Mouse (Mus musculus) MEL (cell line): ENCODE measurements at regions not wholly inside any gene's neighbourhood (a gene's known extent, or its start where the extent isn't known, plus 50 kb on each side); places are given as distances from the start of the nearest gene placed in this dataset.

Experiments
- DNase-seq: peaks from one replicate; pipeline ENCODE4 v3.0.0; 2011; ENCODE audit warnings: low read depth, low spot score
- H3K27ac ChIP-seq: 2 replicates; pipeline ENCODE4 v1.5.1; 2012; ENCODE audit warnings: low read depth, mild to moderate bottlenecking, control low read depth, low read length, moderate library complexity; ENCODE audit not compliant: control insufficient read depth
- H3K27me3 ChIP-seq, 2 experiments: fragments of 150-350 bp in 1 of 2; sonication (generic) in 1 of 2; 2 replicates each; pipeline ENCODE4 v1.6.1; 2012; ENCODE audit warnings: low read length in 2 of 2, mild to moderate bottlenecking in 2 of 2, improper control_type of control experiment in 1 of 2, moderate library complexity in 1 of 2; ENCODE audit not compliant: insufficient read depth in 2 of 2, control insufficient read depth in 1 of 2
- H3K36me3 ChIP-seq, 2 experiments: 2 replicates each; pipeline ENCODE4 v1.6.1; 2012 to 2014; ENCODE audit warnings: low read length in 2 of 2, improper control_type of control experiment in 1 of 2, inconsistent platforms in 1 of 2, mild to moderate bottlenecking in 1 of 2; ENCODE audit not compliant: insufficient read depth in 2 of 2, control insufficient read depth in 1 of 2
- H3K4me1 ChIP-seq, 2 experiments: fragments of 150-350 bp in 1 of 2; sonication (generic) in 1 of 2; 2 replicates each; pipeline ENCODE4 v1.6.1; 2012; ENCODE audit warnings: low read length in 2 of 2, improper control_type of control experiment in 1 of 2, mild to moderate bottlenecking in 1 of 2; ENCODE audit not compliant: insufficient read depth in 2 of 2, control insufficient read depth in 1 of 2
- H3K4me3 ChIP-seq, 2 experiments: fragments of 150-350 bp in 1 of 2; sonication (generic) in 1 of 2; 2 replicates each; pipeline ENCODE4 v1.5.1; 2012; ENCODE audit warnings: low read depth in 2 of 2, low read length in 2 of 2, mild to moderate bottlenecking in 2 of 2, moderate library complexity in 2 of 2, control low read depth in 1 of 2, improper control_type of control experiment in 1 of 2; ENCODE audit not compliant: control insufficient read depth in 1 of 2, insufficient read depth in 1 of 2
- H3K79me2 ChIP-seq: 2 replicates; pipeline ENCODE4 v1.6.1; 2012; ENCODE audit warnings: mild to moderate bottlenecking, low read length, moderate library complexity; ENCODE audit not compliant: control insufficient read depth, poor library complexity, insufficient read depth
- H3K9ac ChIP-seq: 2 replicates; pipeline ENCODE4 v1.6.1; 2012; ENCODE audit warnings: low read depth, mild to moderate bottlenecking, control low read depth, low read length, moderate library complexity; ENCODE audit not compliant: control insufficient read depth, poor library complexity, severe bottlenecking
- H3K9me3 ChIP-seq: fragments of 150-350 bp; sonication (generic); replicated peaks from 2 replicates; pipeline ENCODE4 v1.6.1; 2012; ENCODE audit warnings: mild to moderate bottlenecking, low read length, improper control_type of control experiment, moderate library complexity; ENCODE audit not compliant: insufficient read depth
- BHLHE40 ChIP-seq: IDR thresholded peaks from 2 replicates; pipeline ENCODE4 v1.6.1; 2012; ENCODE audit warnings: low read depth, mild to moderate bottlenecking, inconsistent platforms, low read length, improper control_type of control experiment, borderline replicate concordance
- CHD2 ChIP-seq: IDR thresholded peaks from 2 replicates; pipeline ENCODE4 v1.6.1; 2011; ENCODE audit warnings: low read length, improper control_type of control experiment
- ETS1 ChIP-seq: IDR thresholded peaks from 2 replicates; pipeline ENCODE4 v1.6.1; 2012; ENCODE audit warnings: low read depth, mild to moderate bottlenecking, inconsistent platforms, low read length, improper control_type of control experiment, moderate library complexity
- GABPA ChIP-seq: IDR thresholded peaks from 2 replicates; pipeline ENCODE4 v1.6.1; 2012; ENCODE audit warnings: low read depth, mild to moderate bottlenecking, inconsistent platforms, low read length, improper control_type of control experiment, moderate library complexity
- KAT2A ChIP-seq: conservative IDR thresholded peaks from 2 replicates; pipeline ENCODE4 v1.6.1; 2012; ENCODE audit warnings: low read depth, low read length, improper control_type of control experiment, inconsistent platforms
- MAFK ChIP-seq: IDR thresholded peaks from 2 replicates; pipeline ENCODE4 v1.6.1; 2011; ENCODE audit warnings: low read depth, mild to moderate bottlenecking, low read length, improper control_type of control experiment, borderline replicate concordance
- NRF1 ChIP-seq: IDR thresholded peaks from 2 replicates; pipeline ENCODE4 v1.6.1; 2014; ENCODE audit warnings: low read depth, mild to moderate bottlenecking, inconsistent platforms, low read length, improper control_type of control experiment, moderate library complexity; ENCODE audit not compliant: poor library complexity, insufficient read depth, severe bottlenecking
- POLR2A ChIP-seq, 2 experiments: IDR thresholded peaks; 2 replicates each; pipeline ENCODE4 v1.6.1; 2011 to 2012; ENCODE audit warnings: low read length in 2 of 2, mild to moderate bottlenecking in 2 of 2, control low read depth in 1 of 2, improper control_type of control experiment in 1 of 2, low read depth in 1 of 2, moderate library complexity in 1 of 2; ENCODE audit not compliant: control insufficient read depth in 1 of 2, insufficient read depth in 1 of 2, poor library complexity in 1 of 2
- POLR2AphosphoS5 ChIP-seq: IDR thresholded peaks from 2 replicates; pipeline ENCODE4 v1.6.1; 2012; ENCODE audit warnings: low read depth, borderline replicate concordance, mild to moderate bottlenecking, inconsistent platforms, low read length, moderate library complexity, mixed read lengths
- RAD21 ChIP-seq: IDR thresholded peaks from 2 replicates; pipeline ENCODE4 v1.6.1; 2011; ENCODE audit warnings: mild to moderate bottlenecking, low read depth, low read length, improper control_type of control experiment
- RCOR1 ChIP-seq: IDR thresholded peaks from 2 replicates; pipeline ENCODE4 v1.6.1; 2012; ENCODE audit warnings: low read depth, mild to moderate bottlenecking, inconsistent platforms, low read length, improper control_type of control experiment
- TAL1 ChIP-seq: IDR thresholded peaks from 2 replicates; pipeline ENCODE4 v1.6.1; 2012; ENCODE audit warnings: mild to moderate bottlenecking, inconsistent platforms, low read length, moderate library complexity, mixed read lengths
- TBP ChIP-seq: IDR thresholded peaks from 2 replicates; pipeline ENCODE4 v1.8.0; 2011; ENCODE audit warnings: low read depth, low read length, improper control_type of control experiment
- TCF12 ChIP-seq: IDR thresholded peaks from 2 replicates; pipeline ENCODE4 v1.6.1; 2014; ENCODE audit warnings: low read depth, mild to moderate bottlenecking, inconsistent platforms, low read length, improper control_type of control experiment, moderate library complexity
- UBTF ChIP-seq: IDR thresholded peaks from 2 replicates; pipeline ENCODE4 v1.6.1; 2012; ENCODE audit warnings: low read depth, mild to moderate bottlenecking, inconsistent platforms, low read length, improper control_type of control experiment, moderate library complexity, borderline replicate concordance; ENCODE audit not compliant: insufficient read depth
- USF2 ChIP-seq, 2 experiments: IDR thresholded peaks; 2 replicates each; pipeline ENCODE4 v1.6.1; 2011 to 2012; ENCODE audit warnings: improper control_type of control experiment in 2 of 2, low read length in 2 of 2, borderline replicate concordance in 1 of 2, inconsistent platforms in 1 of 2, low read depth in 1 of 2, mild to moderate bottlenecking in 1 of 2; ENCODE audit not compliant: insufficient read depth in 1 of 2
- ZC3H11A ChIP-seq: IDR thresholded peaks from 2 replicates; pipeline ENCODE4 v1.6.1; 2012; ENCODE audit warnings: low read depth, mild to moderate bottlenecking, inconsistent platforms, low read length, improper control_type of control experiment
- ZKSCAN1 ChIP-seq: IDR thresholded peaks from 2 replicates; pipeline ENCODE4 v1.6.1; 2012; ENCODE audit warnings: low read depth, mild to moderate bottlenecking, inconsistent platforms, low read length, improper control_type of control experiment, moderate library complexity
- ZMIZ1 ChIP-seq: IDR thresholded peaks from 2 replicates; pipeline ENCODE4 v1.6.1; 2012; ENCODE audit warnings: low read depth, mild to moderate bottlenecking, inconsistent platforms, low read length, improper control_type of control experiment, moderate library complexity

- no peak for DNase-seq
- H3K9ac ChIP-seq, result no peak overlapping the region
- H3K4me1 ChIP-seq, result no peaks in the 10 kb centered on the region
- no peak for TF ChIP-seq UBTF
- no peak for TF ChIP-seq USF2 (IDR thresholded peaks at IDR 0.05; ENCODE audit: borderline replicate concordance in 1 of 2, insufficient read depth in 1 of 2, low read depth in 1 of 2, low read length in 2 of 2)
- TF ChIP-seq NRF1, result no peak
- no peak for TF ChIP-seq MAFK
- TF ChIP-seq CHD2, result no peak
- TF ChIP-seq KAT2A, result no peak
- TF ChIP-seq POLR2AphosphoS5, result no peak
- TF ChIP-seq ZC3H11A, result no peak
- TF ChIP-seq RAD21, result no peak
- no peak for TF ChIP-seq TCF12
- no peak for TF ChIP-seq POLR2A (IDR thresholded peaks at IDR 0.05; ENCODE audit: control insufficient read depth in 1 of 2, insufficient read depth in 1 of 2, low read depth in 1 of 2, low read length in 2 of 2, poor library complexity in 1 of 2)
- TF ChIP-seq ZKSCAN1, result no peak
- H3K79me2 ChIP-seq, result no peaks in the 10 kb centered on the region
- no peak overlapping the region for H3K4me3 ChIP-seq
- H3K27me3 ChIP-seq, result no peaks in the 10 kb centered on the region
- no peaks in the 10 kb centered on the region for H3K9me3 ChIP-seq
- no peak overlapping the region for H3K27ac ChIP-seq
- no peaks in the 10 kb centered on the region for H3K36me3 ChIP-seq
Measured at GRCm38 (mm10) chr4:12601165-12601919, 429.5 kb upstream of the Fam92a start.

GRCm38 (mm10) chr4:12595801-12596515, 424.1 kb upstream of the Fam92a start:
- Histone ChIP-seq H3K9me3 (no peaks in the 10 kb centered on the region), H3K9ac (no peak overlapping the region), H3K4me1 (no peaks in the 10 kb centered on the region), H3K4me3 (no peak overlapping the region), H3K27me3 (no peaks in the 10 kb centered on the region), H3K79me2 (no peaks in the 10 kb centered on the region), H3K36me3 (no peaks in the 10 kb centered on the region), H3K27ac (no peak overlapping the region)
- TF ChIP-seq KAT2A, result no peak
- no peak for DNase-seq

- H3K27ac ChIP-seq, result no peak overlapping the region
- H3K27me3 ChIP-seq, result no peaks in the 10 kb centered on the region
- TF ChIP-seq BHLHE40 (no peak), TAL1 (no peak), ZC3H11A (no peak), TCF12 (no peak), TBP (no peak), UBTF (no peak), ZMIZ1 (no peak), RCOR1 (no peak), GABPA (no peak), ETS1 (no peak)
- H3K36me3 ChIP-seq, result no peaks in the 10 kb centered on the region
- no peaks in the 10 kb centered on the region for H3K79me2 ChIP-seq
- DNase-seq, result no peak
- no peak overlapping the region for H3K9ac ChIP-seq
- H3K4me3 ChIP-seq, result no peak overlapping the region
- H3K9me3 ChIP-seq, result no peaks in the 10 kb centered on the region
- no peaks in the 10 kb centered on the region for H3K4me1 ChIP-seq
Measured at GRCm38 (mm10) chr4:12592973-12593372, 421.2 kb upstream of the Fam92a start.
